ENCODE assay signal across 9 mouse cellular contexts in genomic region chr7:28290638-28291590, GRCm38 (mm10). TPM values are rescaled to one million over a fixed set of nuclear protein-coding genes. Genes with fewer than 3 reads are reported as not detected.
A peak's percentile ranks its signal among the peaks of the same experiment; 100 is the strongest.
DNase-seq lines count a peak whose midpoint lies in the region; ATAC-seq and TF ChIP-seq lines count a peak whose summit lies in the region.
"Had no signal": no experiment of that assay in that cellular context is flagged by ENCODE, and none has a peak within 500 bp of the region (broad histone marks: within the 10 kb centered on the region; RNA-seq: fewer than 3 reads in every experiment).

Selenov (minus strand) TSS chr7:28291186.

- no peak for TF ChIP-seq EP300 in heart, postnatal 0 days (IDR thresholded peaks at IDR 0.05; ENCODE audit: low read depth)

- H3K27ac ChIP-seq in heart, postnatal 0 days (ENCODE audit: low read depth) = no peak within 1 kb of the TSS
- no peak within 1 kb of the TSS; the same call in 1 of the 2 replicates for H3K27ac ChIP-seq in embryonic facial prominence, embryonic 10.5 days (replicated peaks)

- peak; percentile 16 for DNase-seq in heart, postnatal 0 days (ENCODE audit: low spot score)
- DNase-seq in heart, adult 18-20 months = no peak
- DNase-seq in ZHBTc4 (ENCODE audit: low read depth, low spot score) = peak; percentile 93
- peak; percentile 55 for DNase-seq in embryonic facial prominence, embryonic 10.5 days (ENCODE audit: low spot score)
- DNase-seq in kidney, postnatal 4 days = peak; percentile 61 to 72
- peak; percentile 60 for DNase-seq in neural tube, embryonic 10.5 days (ENCODE audit: extremely low spot score, low spot score)
- DNase-seq in urinary bladder, adult 18-20 months (ENCODE audit: low spot score in 2 of 2) = no peak

- no peaks in the 10 kb centered on the region for H3K9me3 ChIP-seq in heart, postnatal 0 days (replicated peaks; ENCODE audit: control insufficient read depth, low read length)
- H3K9me3 ChIP-seq in embryonic facial prominence, embryonic 10.5 days = no peaks in the 10 kb centered on the region

- peak within 1 kb of the TSS; percentile 21 for H3K4me3 ChIP-seq in heart, postnatal 0 days (ENCODE audit: low read depth, low read length)
- peak within 1 kb of the TSS; percentile 47 for H3K4me3 ChIP-seq in embryonic facial prominence, embryonic 10.5 days

- no peaks in the 10 kb centered on the region for H3K36me3 ChIP-seq in heart, postnatal 0 days (replicated peaks; ENCODE audit: control insufficient read depth, insufficient read depth, low read length)
- H3K36me3 ChIP-seq in embryonic facial prominence, embryonic 10.5 days (replicated peaks) = no peaks in the 10 kb centered on the region

- H3K9ac ChIP-seq in heart, postnatal 0 days (replicated peaks; ENCODE audit: low read depth, low read length) = no peak within 1 kb of the TSS

- under 1% methylated on average over 50 of the region's 52 CpGs for WGBS in heart, postnatal 0 days
- under 1% methylated on average over 52 of the region's 52 CpGs for WGBS in embryonic facial prominence, embryonic 10.5 days

- peaks cover 83% of the 10 kb centered on the region for H3K27me3 ChIP-seq in heart, postnatal 0 days (ENCODE audit: control insufficient read depth, insufficient read depth, low read length)
- peaks cover 90% of the 10 kb centered on the region for H3K27me3 ChIP-seq in embryonic facial prominence, embryonic 10.5 days (replicated peaks; ENCODE audit: low read depth, poor library complexity, severe bottlenecking)

- peak within 1 kb of the TSS; percentile 47 for H3K4me2 ChIP-seq in heart, postnatal 0 days (ENCODE audit: low read depth, low read length)

- TF ChIP-seq CTCF in heart, postnatal 0 days (IDR thresholded peaks at IDR 0.05; ENCODE audit: low read depth) = 0 out of 2 replicates have a peak, but pooled peaks have one; percentile 7

- no peak for ATAC-seq in heart, postnatal 0 days (ENCODE audit: insufficient read depth, low read depth)
- ATAC-seq in inflammation-experienced regulatory T-cells, adult 6 months = no peak

- no peaks in the 10 kb centered on the region for H3K4me1 ChIP-seq in heart, postnatal 0 days (ENCODE audit: control insufficient read depth, insufficient read depth)
- H3K4me1 ChIP-seq in embryonic facial prominence, embryonic 10.5 days = peaks cover 34% of the 10 kb centered on the region

RNA-seq across cellular contexts. Expression of gene Selenov, which starts in this region (rescaled TPM):
- total RNA-seq in heart, postnatal 0 days (2014; rRNA removed; ENCODE audit: low replicate concordance) = not detected in 2 replicates
- not detected in 2 replicates for polyA plus RNA-seq in heart, postnatal 0 days (2015; fragmentation: Nextera tagmentation; extraction: Ambion mirVana)
- not detected for total RNA-seq in heart, adult 18-20 months (2021)
- 0.18 and 0.49 TPM in 2 replicates for polyA plus RNA-seq in embryonic facial prominence, embryonic 10.5 days (2016; fragmentation: Nextera tagmentation; extraction: Ambion mirVana)
- not detected for polyA plus RNA-seq in inflammation-experienced regulatory T-cells, adult 6 months (2017; shearing (Covaris generic))
- polyA plus RNA-seq: spleen, adult 2 months had no signal

Comparison
In these comparisons a context has a peak if more than half of its experiments do, and no peak if none do; other contexts are left out.
1. Peak in DNase-seq, H3K4me3 ChIP-seq and H3K4me2 ChIP-seq in heart, postnatal 0 days; RNA of the gene not detected or under 1 TPM.
2. Peak in DNase-seq and H3K4me3 ChIP-seq in embryonic facial prominence, embryonic 10.5 days; RNA of the gene not detected or under 1 TPM.
3. DNase-seq: peak in ZHBTc4 (single experiment), kidney, postnatal 4 days (2 of 2) and neural tube, embryonic 10.5 days (single experiment); none in heart, adult 18-20 months (0 of 2) and urinary bladder, adult 18-20 months (0 of 2).